Mouse (Mus musculus) telencephalon, adult 2 months (tissue): ENCODE measurements around the gene Fsd2.

Source experiments
- DNase-seq: peaks from one replicate; pipeline ENCODE4 v3.0.0-alpha.2; 2011; ENCODE audit warnings: low read depth, low spot score

Gene Fsd2

GRCm38 (mm10) chr7:81566892-81567291 is at the start of gene Fsd2:
TSS of gene Fsd2 (minus strand) at chr7:81566944.
- no peak for DNase-seq

DNA sequence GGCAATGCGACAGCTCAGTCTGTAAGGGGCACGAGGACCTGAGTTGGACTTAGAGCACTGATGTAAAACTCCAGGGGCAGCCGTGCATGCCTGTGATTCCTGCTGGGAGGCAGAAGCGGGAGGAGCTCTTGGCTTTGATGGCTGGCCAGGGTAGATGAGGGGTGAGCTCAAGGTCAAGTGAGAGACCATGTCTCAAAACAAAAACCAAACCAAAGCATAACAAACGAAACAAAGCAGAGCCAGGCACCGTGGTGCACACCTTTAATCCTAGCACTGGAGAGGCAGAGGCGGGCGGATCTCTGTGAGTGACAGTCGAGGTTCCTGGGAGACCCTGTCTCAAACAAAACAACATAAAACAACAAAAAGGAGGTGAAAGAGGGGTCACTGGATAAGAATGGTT is 48.3 kb upstream of the Fsd2 start:
- no peak for DNase-seq

- DNase-seq, result no peak
These were observed 46.3 kb upstream of the Fsd2 start for GRCm38 (mm10) chr7:81612856-81613635.

GRCm38 (mm10) chr7:81610125-81610524 is 43.4 kb upstream of the Fsd2 start:
- DNase-seq, result no peak

DNA sequence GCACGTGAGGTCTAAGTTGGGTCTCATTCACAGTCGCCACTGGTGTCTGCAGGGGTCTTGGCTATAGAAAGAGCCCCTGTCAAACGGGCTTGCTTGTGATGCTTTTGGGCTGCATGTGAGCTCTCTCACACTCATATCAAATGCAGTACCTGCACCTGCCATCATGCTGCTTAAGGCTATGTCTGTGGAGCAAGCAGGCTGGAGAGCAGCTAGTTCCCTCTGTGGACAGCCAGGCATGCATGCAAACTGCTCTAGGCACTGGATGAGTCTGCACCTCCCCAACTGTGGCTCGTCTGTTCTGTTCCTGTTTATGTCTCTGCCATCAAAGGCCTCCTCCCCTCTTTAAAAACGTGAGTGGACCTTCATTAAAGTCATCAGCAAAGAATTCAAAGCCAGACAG is 39.7 kb upstream of the Fsd2 start:
- no peak for DNase-seq

DNA sequence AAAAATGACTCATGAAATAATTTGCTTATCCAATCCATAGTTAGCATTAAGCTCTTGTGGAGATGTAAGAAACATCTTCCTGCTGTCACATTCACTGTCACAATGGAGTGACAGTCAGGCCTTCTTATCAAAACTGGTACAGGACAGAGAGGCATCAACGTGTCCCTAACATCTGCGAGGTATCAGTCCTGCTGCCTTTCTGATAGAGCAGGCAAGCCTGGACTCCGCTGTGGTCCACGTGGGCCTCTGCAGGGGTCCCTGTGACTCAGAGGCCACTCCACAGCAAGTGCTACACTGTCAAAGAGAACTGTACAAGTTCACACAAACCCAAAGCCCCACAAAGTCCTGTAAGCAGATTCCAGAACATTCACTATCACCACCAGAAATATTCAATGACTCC is 38.7 kb upstream of the Fsd2 start:
- DNase-seq, result no peak

DNA sequence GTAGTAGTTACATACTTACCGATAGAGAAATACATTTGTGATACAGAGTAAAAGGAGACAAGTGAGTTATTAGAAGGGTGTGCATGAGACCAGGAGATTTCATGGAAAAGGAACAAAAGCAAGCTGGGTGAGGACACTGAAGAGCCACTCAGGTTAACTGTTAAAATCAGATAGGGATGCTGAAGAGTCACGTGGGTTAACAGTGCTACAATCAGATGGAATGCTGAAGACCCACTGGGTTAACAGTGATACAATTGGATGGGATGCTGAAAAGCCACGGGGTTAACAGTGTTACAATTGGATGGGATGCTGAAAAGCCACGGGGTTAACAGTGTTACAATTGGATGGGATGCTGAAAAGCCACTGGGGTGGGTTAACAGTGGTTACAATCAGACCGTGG is 38.2 kb upstream of the Fsd2 start:
- no peak for DNase-seq

GRCm38 (mm10) chr7:81599379-81600280 is 32.9 kb upstream of the Fsd2 start:
- DNase-seq, result peak; percentile 55

GRCm38 (mm10) chr7:81597660-81598059 is 30.9 kb upstream of the Fsd2 start:
- DNase-seq, result no peak

DNA sequence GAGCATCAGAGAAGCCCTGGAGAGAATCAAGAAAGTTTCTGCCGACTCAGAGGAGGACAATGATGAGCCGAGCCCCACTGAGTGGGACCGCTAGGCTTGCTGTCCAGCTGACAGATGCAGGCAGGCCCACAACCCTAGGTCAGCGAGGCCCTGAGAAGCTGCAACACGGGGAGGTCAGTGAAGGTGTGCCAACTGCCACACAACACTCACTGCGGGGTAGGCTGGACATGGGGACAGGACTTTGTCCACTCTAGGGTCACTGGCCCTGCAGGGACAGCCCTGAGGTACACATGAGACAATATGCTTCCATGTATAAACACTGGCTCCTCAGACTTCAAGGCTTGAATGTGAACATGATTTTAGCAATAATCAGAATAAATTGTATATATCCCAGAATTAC is 29.3 kb upstream of the Fsd2 start:
- no peak for DNase-seq

DNA sequence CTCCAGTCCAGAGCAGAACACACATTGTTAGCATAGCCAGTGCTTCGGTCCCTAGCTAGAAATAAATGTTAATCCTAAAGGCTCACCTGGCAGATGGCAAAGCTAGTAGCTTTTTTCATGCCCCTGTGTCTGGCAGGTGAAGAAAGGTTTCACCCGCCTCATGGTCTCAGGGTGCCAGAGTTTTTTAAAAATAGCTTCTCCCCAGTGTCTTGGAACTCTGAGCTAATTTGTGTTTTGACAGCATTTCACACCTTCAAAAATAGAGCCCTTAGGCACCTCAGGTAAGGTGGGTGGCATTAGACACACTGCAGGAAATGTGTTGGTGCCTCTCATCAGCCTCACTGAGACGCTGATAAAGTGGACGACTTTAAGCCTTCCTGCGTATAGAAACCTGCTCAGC is 28.3 kb upstream of the Fsd2 start:
- no peak for DNase-seq

DNA sequence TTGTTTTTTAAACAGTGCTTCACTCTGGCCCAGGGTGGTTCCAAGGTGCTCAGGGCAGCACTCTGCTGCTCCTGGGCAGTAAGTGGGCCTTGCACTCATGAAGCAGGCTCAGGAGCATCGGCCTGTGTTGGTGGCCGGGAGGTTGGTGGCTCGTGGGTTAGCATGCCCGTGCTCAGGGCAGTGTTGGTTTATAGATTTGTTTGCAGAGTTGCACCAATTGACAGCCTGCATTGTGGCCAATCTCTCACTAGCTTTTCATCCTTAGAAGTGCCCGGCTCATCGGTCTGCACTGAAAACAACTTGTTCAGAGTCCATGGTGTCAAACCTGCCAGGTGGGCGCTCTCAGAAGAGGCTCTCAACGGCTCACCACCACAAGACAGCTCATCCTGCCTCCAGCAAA is 26.6 kb upstream of the Fsd2 start:
- DNase-seq, result no peak

DNA sequence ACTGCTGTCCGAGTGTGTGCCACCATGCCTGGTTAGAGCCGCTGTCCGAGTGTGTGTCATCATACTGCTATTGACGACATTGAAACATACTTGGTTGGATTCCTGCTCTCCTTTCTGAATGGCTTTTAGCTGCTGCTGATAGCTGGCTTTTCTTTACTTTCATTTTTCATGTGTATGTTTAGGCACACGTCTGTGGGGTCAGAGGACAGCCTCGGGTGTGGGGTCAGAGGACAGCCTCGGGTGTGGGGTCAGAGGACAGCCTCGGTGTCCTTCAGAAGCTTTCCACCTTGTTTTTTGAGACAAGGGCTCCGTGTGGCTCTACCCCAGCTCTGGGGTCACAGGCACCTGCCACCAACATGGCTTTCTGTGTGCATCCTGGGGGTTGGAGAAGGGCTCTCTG is 25.9 kb upstream of the Fsd2 start:
- no peak for DNase-seq

- DNase-seq, result no peak
These were observed 20.5 kb upstream of the Fsd2 start for GRCm38 (mm10) chr7:81587238-81587637.

- DNase-seq, result no peak
These were observed 18.6 kb upstream of the Fsd2 start for GRCm38 (mm10) chr7:81585326-81585725.

DNA sequence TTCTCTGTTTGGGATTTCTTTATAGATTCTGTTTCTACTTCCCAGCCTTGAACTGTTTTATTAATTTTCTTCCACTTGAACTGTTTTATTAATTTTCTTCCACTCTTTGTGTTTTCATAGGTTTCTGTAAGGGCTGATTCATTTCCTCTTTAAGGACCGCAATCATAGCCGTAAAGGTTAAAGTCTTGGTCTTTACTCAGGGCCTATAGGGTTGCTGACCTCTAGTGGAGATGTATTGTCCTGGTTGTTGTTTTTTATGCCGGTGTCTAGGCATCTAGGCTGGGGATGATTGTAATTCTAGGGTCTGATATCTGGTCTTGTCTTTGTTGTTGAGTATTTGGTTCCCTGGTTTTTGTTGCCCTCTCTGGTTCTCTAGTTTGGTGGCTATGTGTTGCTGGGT is 16.8 kb upstream of the Fsd2 start:
- no peak for DNase-seq

- no peak for DNase-seq
These were observed 12.6 kb upstream of the Fsd2 start for GRCm38 (mm10) chr7:81579312-81579711.

DNA sequence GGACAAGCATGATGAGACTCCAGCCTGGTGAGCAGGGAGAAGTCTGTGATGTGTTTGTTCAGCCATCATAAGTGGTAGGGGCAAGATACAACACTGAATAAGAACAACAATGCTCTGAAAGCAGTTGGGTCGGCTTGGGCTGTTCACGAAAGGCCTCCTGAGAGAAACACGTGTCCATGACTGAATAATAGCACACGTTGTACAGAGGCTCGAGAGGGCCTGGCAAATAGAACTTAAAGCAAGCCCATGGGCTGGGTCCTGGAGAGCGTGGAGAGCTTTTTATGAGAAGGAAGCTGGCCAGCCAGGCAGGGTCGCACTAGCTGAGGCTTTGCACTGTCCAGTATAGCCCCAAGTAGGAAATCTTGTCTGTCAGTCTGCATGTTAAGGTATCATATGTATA is 11.7 kb upstream of the Fsd2 start:
- DNase-seq, result no peak

- DNase-seq, result no peak
These were observed 11.1 kb upstream of the Fsd2 start for GRCm38 (mm10) chr7:81577872-81578271.

GRCm38 (mm10) chr7:81575606-81576005 is 8.9 kb upstream of the Fsd2 start:
- no peak for DNase-seq

- no peak for DNase-seq
These were observed 7.1 kb upstream of the Fsd2 start for GRCm38 (mm10) chr7:81573821-81574220.

GRCm38 (mm10) chr7:81573397-81573796 is 6.7 kb upstream of the Fsd2 start:
- DNase-seq, result no peak
